Mouse (Mus musculus): ENCODE results near the gene Meiob.

Gene Meiob

DNA sequence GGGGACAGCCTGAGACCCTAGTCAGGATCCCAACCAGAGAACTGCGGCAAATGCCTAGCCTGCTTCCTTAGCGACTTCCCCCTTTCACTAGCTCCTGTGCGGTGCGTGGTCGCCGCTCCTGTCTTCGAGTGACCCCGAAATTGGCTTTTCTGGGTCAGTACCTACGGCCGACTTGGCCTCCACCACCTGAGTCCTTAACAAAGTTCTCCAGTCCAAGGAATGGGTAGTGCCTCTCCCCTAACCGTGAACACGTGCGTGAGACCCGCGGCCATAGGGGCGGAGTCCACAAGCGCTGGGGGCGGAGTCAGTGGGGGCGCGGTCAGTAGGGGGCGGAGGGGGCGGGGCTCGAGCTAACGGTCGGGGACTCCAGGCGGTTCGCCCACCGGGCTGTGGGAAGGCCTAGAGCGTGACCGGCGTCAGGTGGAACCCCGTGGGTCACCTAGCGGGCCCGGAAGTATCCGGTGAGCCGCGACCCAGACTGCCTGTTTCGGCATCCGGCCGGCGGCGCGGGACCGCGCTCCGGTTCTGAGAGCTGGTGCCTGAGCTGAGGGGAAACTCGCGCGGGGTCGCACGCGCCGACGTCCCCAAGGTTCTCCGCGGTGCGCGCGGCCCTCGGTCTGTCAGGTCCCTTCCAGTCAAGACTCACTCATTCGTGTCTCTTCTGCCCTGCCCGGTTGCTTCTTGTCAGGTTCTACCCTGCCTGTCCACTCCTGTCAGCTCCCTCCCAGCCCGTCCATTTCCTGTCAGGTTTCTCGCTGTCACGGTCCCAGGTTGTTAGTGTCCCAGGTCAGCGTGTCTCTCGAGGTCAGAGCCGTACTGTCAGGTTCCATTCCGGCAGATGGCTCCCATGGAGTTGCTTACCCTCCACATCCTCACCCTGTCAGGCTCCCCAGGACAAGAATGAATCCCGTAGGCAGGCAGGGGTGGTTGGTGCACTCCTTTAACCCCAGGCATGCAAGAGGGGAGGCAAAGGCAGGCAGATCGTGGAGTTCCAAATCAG is at the start of gene Meiob:
Gene Meiob (plus strand): TSS at position 338 of the 1,000 bp plus-strand sequence.
- in situ Hi-C loops (cut with MboI; ENCODE audit: unreplicated experiment in 2 of 2), result no loop called here

DNA sequence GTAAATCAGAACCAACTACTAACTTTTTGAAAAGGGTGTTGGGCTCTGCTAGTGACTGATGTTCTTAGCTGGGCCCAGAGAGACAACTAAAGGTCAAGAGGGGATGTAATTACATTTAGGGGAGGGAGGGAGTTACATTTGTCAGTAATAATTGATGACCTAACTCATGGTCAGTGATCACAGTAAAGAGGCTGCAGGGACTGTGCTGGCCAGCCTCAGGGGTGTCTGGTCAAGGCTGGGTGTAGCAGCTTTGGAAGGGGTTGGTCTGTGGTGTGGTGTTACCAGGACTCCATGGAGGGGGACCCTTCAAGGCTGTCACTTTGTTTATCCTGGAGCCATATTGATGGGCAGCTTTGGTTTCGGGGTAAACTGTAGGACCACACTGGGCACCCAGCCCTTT is 46.7 kb upstream of the Meiob start:
- in situ Hi-C loops (cut with MboI; ENCODE audit: unreplicated experiment in 2 of 2), result loop anchor here in 1 of 2 experiments (5.0 kb wide), 1 partner anchor 50 kb away; no protein-coding TSS in a partner anchor

DNA sequence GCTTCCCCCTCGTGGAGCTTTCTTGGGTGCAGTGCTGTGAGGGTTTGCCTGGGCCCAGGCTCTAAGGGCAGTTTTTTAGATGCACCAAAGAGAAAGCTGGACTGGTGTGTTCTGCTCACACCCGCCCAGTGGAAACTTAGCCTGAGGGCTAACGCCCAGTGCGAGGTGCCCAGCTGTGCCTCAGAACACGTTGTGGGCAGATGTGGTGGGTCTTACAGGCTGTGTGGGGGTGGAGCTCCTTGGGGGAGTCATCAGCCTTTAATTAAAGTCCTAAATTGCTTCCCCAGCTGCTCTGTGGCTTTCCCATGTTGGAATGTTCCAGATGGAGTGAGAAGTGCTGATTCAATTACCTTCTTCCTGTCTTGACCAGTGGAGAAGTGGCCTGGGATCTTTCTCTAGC is 43.0 kb upstream of the Meiob start:
- in situ Hi-C loops (cut with MboI; ENCODE audit: unreplicated experiment in 2 of 2), result no loop called here

DNA sequence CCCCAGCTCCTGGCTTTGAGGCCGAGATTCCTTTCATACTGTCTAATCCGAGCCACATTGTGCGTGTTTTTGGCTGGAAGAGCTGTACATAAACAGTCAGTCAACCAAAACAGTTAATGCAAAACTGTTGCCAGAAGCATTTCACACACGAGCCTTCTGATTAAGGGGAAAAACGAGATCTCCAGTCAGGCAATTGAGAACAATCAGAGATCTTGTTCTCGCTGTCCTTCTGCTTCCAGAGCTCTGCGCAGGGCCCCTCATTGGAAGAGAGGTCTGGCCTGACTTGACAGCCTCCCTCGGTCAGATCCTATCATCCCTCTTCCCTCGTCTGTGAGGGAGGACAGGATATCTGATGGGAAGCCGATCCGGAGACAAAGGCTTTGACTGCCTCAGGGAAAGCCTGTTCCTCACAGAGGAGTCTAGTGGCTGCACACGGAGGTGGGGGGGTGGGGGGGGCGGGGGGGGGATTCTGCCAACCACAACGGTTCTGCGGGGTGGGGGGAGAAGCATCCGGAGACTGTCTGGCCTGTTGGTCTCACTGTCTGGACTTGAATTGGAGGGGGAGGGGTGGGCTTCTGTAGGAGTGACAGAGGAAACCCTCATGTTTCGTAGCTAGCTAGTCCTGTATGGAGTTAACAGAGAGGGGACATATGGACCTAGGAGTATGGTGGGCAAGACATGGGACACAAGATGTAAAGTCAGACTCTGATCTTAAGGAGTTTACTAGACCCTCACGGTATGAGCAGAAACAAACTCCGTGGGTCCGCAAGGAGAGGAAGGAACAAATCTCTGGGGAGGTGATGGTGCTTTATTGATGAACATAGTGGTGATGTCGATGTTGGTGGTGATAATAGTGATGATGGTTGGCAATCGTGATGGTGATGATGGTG is 38.8 kb upstream of the Meiob start:
- in situ Hi-C loops (cut with MboI; ENCODE audit: unreplicated experiment in 2 of 2), result no loop called here

DNA sequence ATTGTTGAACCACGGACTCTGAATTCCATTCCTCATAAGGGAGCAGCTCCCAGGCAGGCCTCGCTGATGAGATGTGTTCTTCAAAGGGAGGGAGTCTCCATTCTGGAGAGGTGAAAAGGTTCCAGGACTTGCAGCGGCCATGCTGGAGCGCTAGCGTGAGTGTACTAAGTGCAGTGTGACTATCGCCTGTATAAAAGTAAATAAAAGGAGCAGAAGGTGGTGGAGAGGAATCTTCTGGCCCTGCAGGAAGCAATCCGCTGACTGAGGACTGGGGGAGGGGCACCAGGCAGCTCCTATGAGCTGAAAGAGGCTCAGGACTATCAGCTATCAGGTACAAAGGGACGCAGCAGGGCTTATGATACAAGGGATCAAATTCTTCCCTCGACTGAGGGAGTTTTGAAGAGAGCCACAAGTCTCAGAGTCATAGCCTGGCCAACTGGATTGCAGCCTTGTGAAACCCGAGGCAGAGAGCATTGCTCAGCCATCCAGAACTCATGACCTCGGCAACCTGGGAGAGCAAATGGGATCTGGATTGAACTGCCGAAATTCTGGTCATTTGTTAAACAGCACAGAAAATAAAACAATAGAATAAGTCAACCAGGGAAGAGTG is 37.7 kb upstream of the Meiob start:
- in situ Hi-C loops (cut with MboI; ENCODE audit: unreplicated experiment in 2 of 2), result no loop called here

DNA sequence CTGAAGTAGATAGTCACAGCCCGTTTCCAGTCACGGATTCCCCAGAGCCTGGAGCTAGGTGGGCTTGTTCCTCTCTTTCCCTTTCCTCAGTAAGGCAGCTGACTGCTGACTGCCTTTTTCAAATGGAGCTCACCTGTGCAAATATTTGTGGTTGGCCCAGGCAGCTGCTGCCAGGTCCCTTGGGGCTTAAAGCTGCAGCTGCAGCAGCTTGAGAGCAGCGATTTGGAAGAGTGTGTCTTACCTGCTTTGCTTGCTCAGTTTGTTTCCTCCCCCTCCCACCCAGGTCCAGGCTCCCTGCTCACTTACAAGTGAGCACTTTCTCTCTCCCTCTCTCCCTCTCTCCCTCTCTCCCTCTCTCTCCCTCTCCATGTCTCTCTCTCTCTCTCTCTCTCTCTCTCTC is 34.9 kb upstream of the Meiob start:
- in situ Hi-C loops (cut with MboI; ENCODE audit: unreplicated experiment in 2 of 2), result no loop called here

DNA sequence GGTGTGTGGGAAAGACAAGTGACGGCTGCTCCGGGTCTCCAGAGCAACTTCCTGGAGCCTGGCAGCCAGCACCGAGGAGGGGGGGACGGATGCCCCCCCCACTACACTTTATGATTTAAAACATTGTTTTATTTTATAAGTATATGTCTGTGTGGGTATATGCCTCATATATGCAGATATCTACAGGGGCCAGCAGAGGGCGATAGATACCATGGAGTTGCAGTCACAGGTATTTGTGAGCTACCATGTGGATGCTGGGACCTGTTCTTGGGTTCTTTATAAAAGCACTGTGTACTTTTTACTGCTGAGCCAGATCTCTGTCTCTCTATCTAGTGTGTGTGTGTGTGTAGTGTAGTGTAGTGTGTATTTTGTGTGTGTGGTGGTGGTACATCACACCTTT is 30.8 kb upstream of the Meiob start:
- in situ Hi-C loops (cut with MboI; ENCODE audit: unreplicated experiment in 2 of 2), result no loop called here

DNA sequence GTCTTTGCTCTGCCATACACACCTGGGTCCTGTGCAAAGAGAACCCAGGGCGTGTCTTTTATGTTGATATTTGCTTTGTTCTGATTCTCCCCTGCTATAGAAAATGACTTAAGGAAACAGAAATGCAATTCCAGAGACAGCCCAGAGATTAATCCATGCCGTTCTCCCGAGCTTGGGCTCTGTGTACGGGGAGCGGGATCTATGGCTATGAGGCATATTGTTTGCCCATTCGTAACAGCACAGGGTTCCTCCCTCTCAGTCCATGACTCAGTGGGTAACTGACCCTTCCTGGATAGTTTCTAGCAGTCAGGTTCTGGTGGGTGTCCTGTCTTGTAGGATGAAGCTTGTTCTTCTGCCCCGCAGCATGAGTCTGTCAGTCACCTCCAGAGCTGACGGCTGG is 28.9 kb upstream of the Meiob start:
- in situ Hi-C loops (cut with MboI; ENCODE audit: unreplicated experiment in 2 of 2), result no loop called here

DNA sequence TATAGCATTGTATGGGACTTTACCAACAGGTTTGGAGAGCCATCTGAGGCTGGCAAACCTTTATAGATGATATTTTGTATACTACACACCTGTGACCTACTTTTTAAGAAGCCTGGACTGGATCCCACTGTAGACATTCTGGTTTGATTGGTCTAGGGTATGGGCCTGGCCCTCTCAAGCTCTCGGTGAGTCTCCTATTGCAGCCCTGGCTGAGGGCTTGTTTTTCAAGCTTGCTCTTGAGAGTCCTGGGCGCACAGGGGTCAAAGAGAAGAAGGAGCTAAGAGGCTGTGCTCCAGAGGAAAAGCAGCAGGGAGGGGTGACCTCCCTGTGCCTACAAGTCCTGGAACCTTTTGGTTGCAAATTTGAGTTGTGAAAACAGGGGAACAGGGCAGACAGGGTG is 27.0 kb upstream of the Meiob start:
- in situ Hi-C loops (cut with MboI; ENCODE audit: unreplicated experiment in 2 of 2), result no loop called here

DNA sequence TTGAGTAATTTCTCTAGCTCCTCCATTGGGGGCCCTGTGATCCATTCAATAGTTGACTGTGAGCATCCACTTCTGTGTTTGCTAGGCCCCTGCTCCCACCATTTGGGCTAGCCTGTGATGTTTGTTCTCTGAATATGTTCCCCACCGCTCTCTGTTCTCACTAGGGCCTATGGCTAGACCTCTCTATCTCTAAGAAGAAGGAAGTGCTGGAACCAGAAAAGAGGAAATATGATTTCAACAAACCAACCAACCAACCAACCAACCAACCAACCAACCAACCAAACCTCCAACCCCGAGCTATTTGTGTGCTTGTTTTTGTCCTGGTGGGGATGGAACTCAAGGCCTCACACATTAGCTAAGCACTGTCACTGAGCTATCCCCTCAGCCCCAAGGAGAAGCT is 23.3 kb upstream of the Meiob start:
- in situ Hi-C loops (cut with MboI; ENCODE audit: unreplicated experiment in 2 of 2), result no loop called here

DNA sequence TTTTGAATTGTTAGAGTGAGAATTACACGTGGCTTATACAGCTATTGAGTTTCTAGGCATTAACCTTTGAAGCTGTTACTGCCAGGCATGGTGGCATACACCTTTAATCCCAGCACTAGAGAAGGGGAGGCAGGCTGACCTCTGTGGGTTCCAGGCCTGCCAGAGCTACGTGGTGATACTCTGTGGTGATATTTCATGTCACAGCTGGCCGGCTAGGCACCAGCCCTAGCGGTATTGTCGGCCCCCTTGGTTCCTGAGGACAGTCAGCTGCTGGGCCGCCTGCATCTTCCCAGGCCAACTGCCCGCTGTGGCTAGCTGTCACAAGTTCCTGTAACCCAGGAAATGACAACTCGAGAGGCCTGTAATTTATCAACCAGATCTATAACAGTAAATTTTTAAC is 11.9 kb upstream of the Meiob start:
- in situ Hi-C loops (cut with MboI; ENCODE audit: unreplicated experiment in 2 of 2), result no loop called here

DNA sequence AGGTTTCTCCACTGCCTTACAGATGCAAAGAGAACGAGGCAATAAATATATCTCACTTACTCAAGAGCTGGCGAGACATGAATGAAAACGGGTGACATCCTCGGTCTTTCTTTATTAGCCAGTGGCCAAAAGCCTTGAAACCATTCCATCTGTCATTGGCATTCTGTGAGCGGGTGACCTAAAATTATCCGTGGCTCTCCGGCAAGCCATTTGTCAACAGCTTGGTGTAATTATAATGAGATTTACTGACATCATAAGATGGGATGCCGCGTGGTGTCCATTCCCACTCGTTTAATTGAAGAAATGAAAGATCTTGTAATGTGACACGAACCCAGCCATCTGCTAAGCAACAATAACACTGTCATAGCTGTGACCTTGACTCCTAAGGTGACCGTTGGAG is 9.3 kb upstream of the Meiob start:
- in situ Hi-C loops (cut with MboI; ENCODE audit: unreplicated experiment in 2 of 2), result no loop called here

DNA sequence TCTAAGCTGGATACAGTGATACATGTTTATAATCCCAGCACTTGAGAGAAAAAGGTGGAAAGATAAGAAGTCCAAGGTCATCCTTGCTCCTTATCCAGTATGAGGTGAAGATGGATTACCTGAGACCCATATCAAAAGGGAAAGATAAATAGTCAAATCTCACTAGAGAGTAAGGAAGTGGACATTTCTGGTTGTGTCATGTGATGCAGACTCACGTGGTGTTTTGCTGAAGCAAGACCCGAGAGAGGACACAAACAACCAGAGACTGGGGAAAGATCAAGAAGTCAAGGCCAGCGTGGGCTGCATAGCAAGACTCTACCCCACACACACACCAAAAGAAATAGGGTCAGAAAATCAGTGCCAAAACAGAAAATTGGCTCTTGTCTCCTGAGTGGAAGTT is 7.1 kb upstream of the Meiob start:
- in situ Hi-C loops (cut with MboI; ENCODE audit: unreplicated experiment in 2 of 2), result no loop called here

DNA sequence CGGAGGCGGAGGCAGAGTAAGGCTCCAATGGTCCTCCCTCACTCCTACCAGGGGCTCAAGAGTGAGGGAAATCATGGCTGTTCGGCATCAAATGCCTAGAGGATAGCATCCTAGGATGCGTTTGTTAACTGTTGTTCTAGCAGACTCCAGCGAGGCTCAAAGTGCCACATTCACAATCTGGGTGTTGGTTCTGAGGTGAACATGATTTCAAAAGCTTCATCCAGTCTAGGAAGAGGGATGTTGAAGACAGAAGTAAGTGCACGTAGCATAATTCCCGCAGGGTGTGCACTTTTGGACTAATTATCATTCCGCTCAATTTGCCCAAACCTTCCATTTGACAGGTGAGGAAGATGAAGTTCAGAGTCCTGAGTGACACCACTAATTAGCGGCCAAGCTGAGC is 5.9 kb upstream of the Meiob start:
- in situ Hi-C loops (cut with MboI; ENCODE audit: unreplicated experiment in 2 of 2), result no loop called here

DNA sequence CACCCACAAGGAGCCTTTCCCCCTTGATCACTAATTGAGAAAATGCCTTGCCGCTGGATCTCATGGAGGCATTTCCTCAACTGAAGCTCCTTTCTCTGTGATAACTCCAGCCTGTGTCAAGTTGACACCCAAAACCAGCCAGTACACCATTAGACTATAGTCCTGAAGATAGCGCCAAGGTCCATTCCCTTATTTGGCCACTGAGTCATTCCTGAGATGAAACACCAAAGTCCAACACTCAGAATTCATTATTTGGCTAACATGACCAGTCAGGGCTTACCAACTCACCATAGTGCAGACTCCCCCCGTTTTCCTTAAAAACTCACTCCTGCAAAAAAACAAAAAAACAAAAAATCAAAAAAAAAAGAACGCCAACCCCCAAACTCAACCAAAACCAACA is 4.6 kb upstream of the Meiob start:
- in situ Hi-C loops (cut with MboI; ENCODE audit: unreplicated experiment in 2 of 2), result no loop called here

DNA sequence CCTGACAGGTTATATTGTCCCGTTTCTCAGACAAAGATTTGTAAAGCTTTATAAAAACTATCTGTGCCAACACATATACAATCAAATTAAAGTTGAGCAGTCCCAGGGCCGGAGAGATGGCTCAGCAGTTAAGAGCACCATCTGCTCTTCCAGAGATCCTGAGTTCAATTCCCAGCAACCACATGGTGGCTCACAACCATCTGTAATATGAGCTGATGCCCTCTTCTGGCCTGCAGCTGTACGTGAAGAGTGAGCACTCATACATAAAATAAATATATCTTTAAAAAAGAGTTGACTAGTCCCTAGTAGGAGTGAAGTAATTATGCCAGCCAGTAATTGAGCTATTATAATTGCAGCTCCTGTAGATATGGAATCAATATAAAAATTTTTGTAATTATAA is 3.6 kb upstream of the Meiob start:
- in situ Hi-C loops (cut with MboI; ENCODE audit: unreplicated experiment in 2 of 2), result no loop called here

DNA sequence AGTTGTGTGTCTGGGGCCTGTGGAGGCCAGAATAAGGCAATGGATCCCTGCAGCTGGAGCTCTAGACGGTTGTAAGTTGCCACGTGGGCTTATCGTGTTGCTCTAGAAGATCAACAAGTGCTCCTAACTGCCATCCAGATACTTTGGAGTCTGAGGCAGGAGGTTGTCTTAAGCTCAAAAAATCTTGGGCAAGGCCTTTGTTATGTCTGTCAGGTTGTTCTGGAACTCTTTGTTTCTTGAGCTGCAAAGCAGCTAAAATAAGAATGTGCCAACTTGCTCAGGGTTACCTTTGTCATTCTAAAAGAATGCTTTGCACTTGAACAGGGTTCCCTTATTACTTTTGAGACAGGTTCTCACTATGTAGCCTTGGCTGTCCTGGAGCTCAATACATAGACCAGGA is 7.1 kb downstream of the Meiob start:
- in situ Hi-C loops (cut with MboI; ENCODE audit: unreplicated experiment in 2 of 2), result no loop called here

DNA sequence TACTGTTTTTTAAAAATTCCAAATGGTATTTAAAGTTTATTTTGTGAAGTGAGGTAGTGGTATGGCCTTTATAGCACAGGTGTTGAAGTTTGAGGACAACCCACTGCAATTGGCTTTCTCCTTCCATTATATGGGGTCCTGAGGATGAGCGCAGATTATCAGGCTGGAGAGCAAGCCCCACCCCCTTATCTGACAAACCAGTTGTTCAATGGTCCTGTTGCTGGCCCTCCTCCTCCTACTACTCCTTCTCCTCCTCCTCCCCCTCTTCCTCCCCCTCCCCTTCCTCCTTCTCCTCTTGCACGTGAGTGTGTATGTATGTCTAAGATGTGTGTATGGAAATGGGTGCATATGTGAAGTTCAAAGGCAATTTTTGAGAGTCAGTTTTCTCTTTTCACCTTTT is 8.1 kb downstream of the Meiob start:
- in situ Hi-C loops (cut with MboI; ENCODE audit: unreplicated experiment in 2 of 2), result no loop called here

DNA sequence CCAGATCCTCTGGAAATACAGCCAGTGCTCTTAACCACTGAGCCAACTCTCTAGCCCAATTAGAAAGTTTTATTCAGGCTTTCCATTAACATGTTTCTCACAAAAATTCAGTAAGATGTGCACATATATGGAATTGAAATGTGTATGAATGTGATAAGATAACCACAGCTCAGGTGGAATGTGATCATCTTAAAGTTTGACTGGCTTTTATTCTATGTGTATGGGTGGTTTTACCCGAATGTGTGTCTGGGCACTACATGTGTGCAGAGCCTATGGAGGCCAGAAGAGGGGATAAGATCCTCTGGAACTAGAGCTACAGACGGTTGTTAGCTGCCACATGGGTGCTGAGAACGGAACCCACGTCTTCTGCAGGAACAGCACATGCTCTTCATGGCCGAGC is 11.2 kb downstream of the Meiob start:
- in situ Hi-C loops (cut with MboI; ENCODE audit: unreplicated experiment in 2 of 2), result loop anchor here in 1 of 2 experiments (5.0 kb wide), 1 partner anchor 73 kb away; no protein-coding TSS in a partner anchor

DNA sequence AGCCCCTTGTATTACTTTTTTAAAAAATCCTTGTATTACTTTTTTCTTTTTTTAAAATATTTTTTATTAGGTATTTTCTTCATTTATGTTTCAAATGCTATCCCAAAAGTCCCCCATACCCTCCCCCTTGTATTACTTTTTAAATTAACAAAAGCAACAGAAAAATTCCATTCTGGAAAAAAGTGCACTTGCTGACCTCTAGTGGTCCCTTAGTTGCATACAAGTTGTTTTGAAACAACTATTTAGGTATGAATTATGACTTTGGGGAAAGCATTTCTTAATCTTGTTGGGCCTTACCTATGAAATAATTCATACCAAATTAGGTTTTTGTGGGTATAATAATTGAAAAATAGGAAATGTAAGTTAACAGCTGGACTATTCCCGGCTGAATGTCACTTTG is 13.4 kb downstream of the Meiob start:
- in situ Hi-C loops (cut with MboI; ENCODE audit: unreplicated experiment in 2 of 2), result loop anchor here in 1 of 2 experiments (5.0 kb wide), 1 partner anchor 75 kb away; no protein-coding TSS in a partner anchor

DNA sequence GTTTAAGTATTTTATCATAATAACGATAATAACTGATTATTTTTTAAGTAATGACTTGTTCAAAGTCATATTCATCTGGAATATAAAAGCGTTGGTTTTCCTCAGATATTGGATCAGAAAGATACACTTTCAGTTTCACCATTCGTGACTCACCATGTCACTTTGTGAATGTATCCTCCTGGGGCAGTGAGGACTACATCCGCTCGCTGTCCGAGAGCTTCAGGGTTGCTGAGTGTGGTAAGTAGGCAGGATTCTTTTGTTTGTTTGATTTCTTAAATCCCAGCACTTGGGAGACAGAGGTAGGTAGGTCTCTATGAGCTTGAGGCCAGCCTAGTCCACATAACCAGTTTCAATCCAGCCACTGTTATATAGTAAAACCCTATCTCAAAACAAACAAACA is 14.1 kb downstream of the Meiob start:
- in situ Hi-C loops (cut with MboI; ENCODE audit: unreplicated experiment in 2 of 2), result loop anchor here in 1 of 2 experiments (5.0 kb wide), 1 partner anchor 76 kb away; no protein-coding TSS in a partner anchor
